Mouse (Mus musculus) embryo, embryonic 9.5 days (tissue): Measurements from ENCODE around the gene 6030452D12Rik.

Experiments
- DNase-seq: peaks from one replicate; pipeline ENCODE4 v3.0.0-alpha.2; 2017; ENCODE audit errors: extremely low spot score

The 6030452D12Rik gene

GRCm38 (mm10) chr8:106516581-106516980 lies 16.3 kb downstream of the 6030452D12Rik start:
- DNase-seq = no peak

- no peak for DNase-seq
These were observed 18.4 kb downstream of the 6030452D12Rik start for GRCm38 (mm10) chr8:106518763-106519162.

DNA sequence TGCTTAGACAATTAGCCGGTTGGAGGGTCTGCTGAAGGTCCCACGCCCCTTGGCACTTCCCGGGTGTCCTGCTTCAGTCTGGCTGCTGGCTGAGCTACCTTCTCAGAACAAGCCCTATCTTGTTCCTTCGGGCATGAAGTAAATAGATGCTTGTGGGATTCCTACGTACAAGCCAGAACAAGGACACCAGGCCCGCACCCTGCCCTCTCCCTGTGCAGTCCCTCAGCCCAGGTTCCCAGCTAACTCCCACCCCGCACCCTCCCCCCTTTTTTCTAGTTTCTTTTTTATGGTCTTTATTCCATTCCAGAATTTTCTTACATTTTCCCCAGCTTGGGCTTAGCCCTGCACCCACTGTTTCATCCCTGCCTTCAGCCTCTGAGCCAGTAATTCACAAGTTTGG lies 20.3 kb downstream of the 6030452D12Rik start:
- DNase-seq = no peak

- no peak for DNase-seq
These were observed 21.5 kb downstream of the 6030452D12Rik start for GRCm38 (mm10) chr8:106521845-106522244.

DNA sequence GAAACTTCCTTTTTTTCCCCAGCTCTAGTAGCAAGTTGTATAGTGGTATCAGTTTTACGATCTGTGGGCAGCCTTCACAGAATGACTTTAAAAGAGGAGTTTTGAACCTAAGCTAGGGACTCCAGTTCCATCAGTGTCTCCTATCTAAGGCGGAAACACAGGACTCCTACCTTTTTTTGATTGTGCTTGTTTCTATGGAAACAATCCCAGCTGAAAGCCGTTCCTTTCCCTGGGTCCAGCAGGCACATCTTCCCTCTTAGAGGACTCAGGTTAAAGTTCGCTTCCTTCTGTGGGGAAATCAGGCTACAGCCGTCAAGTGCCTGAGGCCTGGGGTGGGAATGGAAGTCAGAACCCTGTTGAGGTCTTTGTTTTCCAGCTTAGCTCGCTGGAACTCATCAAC lies 26.4 kb downstream of the 6030452D12Rik start:
- no peak for DNase-seq

DNA sequence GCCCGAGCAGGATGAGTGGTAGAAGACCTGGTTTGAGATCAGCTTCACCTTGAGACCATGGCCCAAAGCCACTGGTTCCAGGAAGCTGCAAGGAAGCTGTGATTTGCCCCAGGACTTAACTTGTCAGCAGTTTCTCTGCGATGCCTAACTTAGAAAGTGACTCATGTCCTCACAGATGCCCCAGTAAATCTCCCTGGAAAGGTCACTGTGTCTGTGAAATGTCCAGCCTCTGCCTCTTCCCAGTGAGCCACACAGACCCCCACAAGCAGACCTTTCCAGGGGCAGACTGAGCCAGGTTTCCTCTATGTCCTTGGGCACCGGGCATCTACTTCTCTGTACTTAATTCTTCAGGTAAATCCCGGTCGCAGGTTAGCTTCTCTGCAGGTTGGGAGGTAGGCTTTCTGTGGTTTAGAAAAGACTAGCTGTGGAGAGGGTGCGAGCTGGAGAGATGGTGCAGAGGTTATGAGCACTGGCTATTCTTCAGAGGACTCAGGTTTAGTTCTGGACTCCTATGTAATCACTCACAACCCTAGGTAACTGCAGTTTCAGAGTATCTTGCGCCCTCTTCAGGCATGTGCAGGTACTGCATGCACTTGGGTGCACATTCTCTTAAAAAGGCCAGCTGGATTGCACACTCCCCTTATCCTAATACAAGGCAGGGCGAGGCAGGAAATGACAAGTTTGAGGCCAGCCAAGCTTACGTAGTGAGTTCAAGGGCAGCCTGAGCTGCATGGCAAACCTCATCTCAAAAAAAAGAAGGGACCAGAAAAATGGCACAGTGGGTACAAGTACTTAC lies 27.1 kb downstream of the 6030452D12Rik start:
- DNase-seq = no peak

DNA sequence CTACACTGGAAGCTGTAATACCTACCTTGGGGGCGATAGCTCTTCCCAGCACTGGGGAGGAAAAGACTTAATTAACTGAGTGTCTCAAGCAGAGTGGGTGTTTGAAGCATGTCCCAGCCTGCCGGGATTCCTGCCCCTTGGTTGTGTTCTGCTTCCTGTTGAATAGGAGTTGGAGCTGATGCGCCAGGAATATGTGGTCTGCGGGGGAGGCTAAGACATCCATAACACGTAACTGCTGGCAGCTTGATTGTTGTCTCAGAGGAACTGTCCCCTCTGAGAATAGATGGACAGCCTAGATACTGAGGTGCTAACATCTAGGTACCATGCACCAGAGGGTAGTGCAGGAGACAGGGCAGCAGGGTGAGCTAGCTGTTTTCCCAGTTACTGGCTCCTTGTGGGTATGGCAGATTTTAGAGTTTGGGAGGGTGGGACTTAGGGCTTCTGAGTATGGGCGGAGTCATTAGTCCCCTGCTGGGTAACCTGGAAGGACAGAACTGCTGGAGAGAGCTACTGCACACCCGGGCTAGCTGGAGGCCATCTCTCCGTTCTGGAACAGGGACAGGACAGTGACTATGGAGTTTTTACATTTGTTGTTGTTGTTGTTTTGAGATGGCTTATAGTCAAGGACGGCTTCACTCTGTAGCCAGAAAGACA lies 28.4 kb downstream of the 6030452D12Rik start:
- DNase-seq = no peak

DNA sequence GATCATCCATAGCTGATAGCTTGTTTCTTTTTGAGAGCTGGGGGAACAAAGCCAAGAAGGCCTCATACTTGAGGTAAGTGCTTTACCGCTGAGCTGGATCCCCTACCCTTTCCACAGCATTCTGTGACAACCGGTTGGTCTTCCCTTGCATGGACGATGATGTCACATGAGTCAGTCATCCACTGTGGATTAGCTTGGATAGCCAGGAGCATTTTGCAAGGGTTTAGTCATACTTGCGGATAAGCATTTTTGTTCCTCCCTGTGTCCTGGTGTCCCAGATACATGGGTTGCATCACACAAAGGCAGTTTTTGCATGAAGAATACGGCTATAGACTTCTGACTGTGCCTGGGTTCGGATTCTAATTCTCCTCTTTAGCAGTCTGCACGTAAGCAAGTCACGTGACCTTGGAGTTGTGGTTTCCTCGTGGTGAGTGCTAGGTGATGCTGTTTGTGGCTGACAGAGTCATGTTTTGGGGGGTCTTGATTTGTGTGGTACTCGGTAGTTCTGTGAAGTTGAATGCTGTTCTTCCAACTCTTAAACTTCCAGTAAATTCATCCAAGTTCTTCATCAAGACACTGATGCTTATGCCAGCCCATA lies 29.7 kb downstream of the 6030452D12Rik start:
- no peak for DNase-seq

- no peak for DNase-seq
These were observed 30.2 kb downstream of the 6030452D12Rik start for GRCm38 (mm10) chr8:106530566-106530965.

GRCm38 (mm10) chr8:106533709-106534108 lies 33.4 kb downstream of the 6030452D12Rik start:
- DNase-seq = no peak

GRCm38 (mm10) chr8:106534449-106534848 lies 34.1 kb downstream of the 6030452D12Rik start:
- peak; percentile 54 for DNase-seq

GRCm38 (mm10) chr8:106535448-106535847 lies 35.1 kb downstream of the 6030452D12Rik start:
- DNase-seq = no peak

DNA sequence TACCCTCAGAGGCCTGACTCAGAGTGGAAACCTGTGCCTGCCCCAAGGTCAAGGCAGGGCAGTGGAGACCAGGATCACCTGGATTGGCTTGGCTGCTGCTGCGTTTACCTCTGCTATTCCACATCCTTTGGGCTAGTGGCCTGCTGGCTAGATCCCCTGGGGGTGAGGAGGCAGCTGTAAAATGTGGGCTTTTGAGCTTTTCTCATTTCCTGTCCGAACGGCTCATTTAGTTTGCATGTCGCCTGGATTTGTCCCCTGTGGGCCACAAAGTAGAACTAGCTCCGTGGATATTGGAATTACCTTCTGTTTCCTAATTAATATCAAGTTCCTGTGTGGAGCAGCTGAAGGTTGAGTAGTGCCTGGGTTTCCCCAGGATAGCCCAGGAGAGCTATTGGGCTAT lies 38.9 kb downstream of the 6030452D12Rik start:
- no peak for DNase-seq

DNA sequence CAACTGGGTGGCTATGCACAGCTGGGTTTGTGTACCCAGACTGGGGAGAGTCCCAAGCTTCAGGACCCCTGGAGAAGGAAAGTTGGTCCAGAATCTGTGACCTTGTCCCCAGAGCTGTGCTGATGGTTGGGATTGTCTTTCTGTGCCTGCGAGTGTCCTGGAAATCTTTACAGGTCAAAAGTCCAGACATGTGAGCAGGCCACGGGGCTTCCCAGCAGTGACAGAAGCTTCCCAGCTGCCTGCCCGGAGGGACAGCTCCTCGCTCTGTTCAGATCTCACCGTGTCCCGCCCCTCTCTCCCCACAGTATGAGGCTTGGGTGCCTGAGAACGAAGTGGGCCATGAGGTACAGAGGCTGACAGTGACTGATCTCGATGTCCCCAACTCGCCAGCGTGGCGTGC lies 40.7 kb downstream of the 6030452D12Rik start:
- DNase-seq = no peak

GRCm38 (mm10) chr8:106543043-106543442 lies 42.7 kb downstream of the 6030452D12Rik start:
- DNase-seq = no peak

- no peak for DNase-seq
These were observed 44.8 kb downstream of the 6030452D12Rik start for GRCm38 (mm10) chr8:106545149-106545548.

GRCm38 (mm10) chr8:106546746-106547145 lies 46.4 kb downstream of the 6030452D12Rik start:
- DNase-seq = no peak

- no peak for DNase-seq
These were observed 48.1 kb downstream of the 6030452D12Rik start for GRCm38 (mm10) chr8:106548366-106548936.

- DNase-seq = no peak
These were observed 50.6 kb downstream of the 6030452D12Rik start for GRCm38 (mm10) chr8:106550906-106551305.

DNA sequence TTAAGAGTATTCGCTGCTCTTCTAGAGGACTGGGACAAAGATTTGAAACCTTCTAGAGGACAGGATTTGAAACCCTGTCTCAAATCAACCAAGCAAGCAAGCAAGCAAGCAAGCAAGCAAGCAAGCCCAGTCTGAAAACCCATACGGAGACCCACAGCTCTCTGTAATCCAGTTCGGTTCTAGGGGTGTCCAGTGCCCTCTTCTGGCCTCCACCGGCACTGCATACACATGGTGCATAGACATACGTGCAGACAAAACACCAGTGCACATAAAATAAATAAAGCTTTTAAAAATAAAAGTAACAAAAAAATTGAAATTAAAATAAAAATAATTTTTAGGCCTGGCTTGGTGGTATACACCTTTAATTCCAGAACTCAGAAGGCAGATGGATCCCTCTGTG lies 53.7 kb downstream of the 6030452D12Rik start:
- no peak for DNase-seq

GRCm38 (mm10) chr8:106556068-106556645 lies 55.8 kb downstream of the 6030452D12Rik start:
- no peak for DNase-seq
